Mouse (Mus musculus) lung, adult 2 months (tissue): ENCODE results near the gene Traf3ip2.

Source experiments
- CTCF ChIP-seq: fragments of 200-500 bp; IDR thresholded peaks from 2 replicates; pipeline ENCODE4 v1.5.1; 2011; ENCODE audit warnings: mild to moderate bottlenecking, low read length, control low read depth; ENCODE audit not compliant: insufficient read depth
- POLR2A ChIP-seq: fragments of 200-500 bp; IDR thresholded peaks from 2 replicates; pipeline ENCODE4 v1.6.1; 2011; ENCODE audit warnings: low read depth, mild to moderate bottlenecking, control low read depth, low read length, borderline replicate concordance; ENCODE audit errors: extremely low read depth

GRCm38 (mm10) chr10:39660698-39661097 is 48.0 kb downstream of the Traf3ip2 start:
- TF ChIP-seq CTCF (no peak), POLR2A (no peak)
